Mouse (Mus musculus): ENCODE measurements around the gene Babam2.

- TF ChIP-seq CTCF (IDR thresholded peaks at IDR 0.05; ENCODE audit: borderline replicate concordance, extremely low read depth, insufficient read depth, insufficient read length) (no peak), POLR2A (IDR thresholded peaks at IDR 0.05; ENCODE audit: borderline replicate concordance, extremely low read depth, insufficient read depth, insufficient read length, poor library complexity, severe bottlenecking) (no peak)
Observed at GRCm38 (mm10) chr5:32059254-32059796, 361.8 kb downstream of the Babam2 start.

All from brain, embryonic 14.5 days (tissue).